Comparison of ENCODE assay signal across 44 mouse cellular contexts in genomic region chr2:69189222-69189621, GRCm38 (mm10). TPM values are rescaled to one million over a fixed set of nuclear protein-coding genes. Genes with fewer than 3 reads are reported as not detected.
"Had no signal": no experiment of that assay in that cellular context is flagged by ENCODE, and none has a peak within 500 bp of the region (broad histone marks: within the 10 kb centered on the region; RNA-seq: fewer than 3 reads in every experiment).

No protein-coding gene starts in this region.

- H3K36me3 ChIP-seq: midbrain, embryonic 15.5 days had no signal

- H3K4me1 ChIP-seq: limb, embryonic 10.5 days; limb, embryonic 12.5 days; limb, embryonic 13.5 days; limb, embryonic 15.5 days; lung, embryonic 15.5 days; midbrain, embryonic 12.5 days; midbrain, embryonic 13.5 days; midbrain, embryonic 15.5 days; neural tube, embryonic 12.5 days had no signal

- DNase-seq: left cerebral cortex, postnatal 4 days; liver; liver, embryonic 13.5 days; liver, postnatal 0 days; lung, adult 18-20 months; lung, adult 2 months; lung, embryonic 14.5 days; lung, postnatal 10 days; lung, postnatal 14 days; lung, postnatal 36 days; lung, postnatal 4 days; midbrain, embryonic 14.5 days had no signal

- H3K4me3 ChIP-seq: left cerebral cortex, adult 2 months; limb, embryonic 10.5 days; limb, embryonic 12.5 days; limb, embryonic 13.5 days; limb, embryonic 15.5 days; liver, embryonic 12.5 days; liver, embryonic 13.5 days; liver, embryonic 15.5 days; lung, embryonic 15.5 days; megakaryocyte, embryonic 14.5 days; midbrain, embryonic 10.5 days; midbrain, embryonic 12.5 days; midbrain, embryonic 13.5 days; midbrain, embryonic 15.5 days; myocyte; neural tube, embryonic 12.5 days had no signal

- H3K9ac ChIP-seq: limb, embryonic 12.5 days; limb, embryonic 13.5 days; limb, embryonic 15.5 days; liver, embryonic 12.5 days; liver, embryonic 13.5 days; liver, embryonic 14.5 days; liver, embryonic 15.5 days; liver, postnatal 0 days; lung, embryonic 14.5 days; lung, embryonic 15.5 days; midbrain, embryonic 12.5 days; midbrain, embryonic 13.5 days; midbrain, embryonic 15.5 days; neural tube, embryonic 12.5 days had no signal

- H3K27me3 ChIP-seq: limb, embryonic 12.5 days; limb, embryonic 13.5 days; limb, embryonic 15.5 days; liver, embryonic 12.5 days; liver, embryonic 13.5 days; liver, embryonic 15.5 days; lung, embryonic 15.5 days; megakaryocyte, embryonic 14.5 days; midbrain, embryonic 12.5 days; midbrain, embryonic 13.5 days; midbrain, embryonic 15.5 days; neural tube, embryonic 12.5 days had no signal

- H3K4me2 ChIP-seq: limb, embryonic 12.5 days; limb, embryonic 13.5 days; limb, embryonic 15.5 days; liver, embryonic 11.5 days; liver, embryonic 12.5 days; liver, embryonic 13.5 days; liver, embryonic 15.5 days; lung, embryonic 14.5 days; lung, embryonic 15.5 days; midbrain, embryonic 12.5 days; midbrain, embryonic 13.5 days; midbrain, embryonic 15.5 days; neural tube, embryonic 12.5 days had no signal

- H3K9me3 ChIP-seq: limb, embryonic 10.5 days; limb, embryonic 12.5 days; limb, embryonic 13.5 days; limb, embryonic 15.5 days; liver, embryonic 12.5 days; liver, embryonic 13.5 days; liver, embryonic 15.5 days; lung, embryonic 15.5 days; megakaryocyte, embryonic 14.5 days; midbrain, embryonic 10.5 days; midbrain, embryonic 12.5 days; midbrain, embryonic 13.5 days; midbrain, embryonic 15.5 days; neural tube, embryonic 12.5 days had no signal

- H3K27ac ChIP-seq: left cerebral cortex, adult 2 months; limb, embryonic 10.5 days; limb, embryonic 12.5 days; limb, embryonic 13.5 days; limb, embryonic 15.5 days; liver, embryonic 12.5 days; liver, embryonic 13.5 days; liver, embryonic 14.5 days; liver, embryonic 15.5 days; lung, embryonic 15.5 days; macrophage; midbrain, embryonic 10.5 days; midbrain, embryonic 12.5 days; midbrain, embryonic 13.5 days; midbrain, embryonic 15.5 days; neural tube, embryonic 12.5 days had no signal

- ATAC-seq: liver, embryonic 12.5 days; liver, postnatal 0 days; lung, postnatal 0 days; midbrain, embryonic 13.5 days; midbrain, embryonic 15.5 days had no signal

RNA-seq across cellular contexts. Expression of gene G6pc2, which starts 21.7 kb away (rescaled TPM):
- total RNA-seq: left cerebral cortex, adult 2 months; left cerebral cortex, adult 8-10 months; left cerebral cortex, postnatal 10 days; left cerebral cortex, postnatal 14 days; left cerebral cortex, postnatal 25 days; left cerebral cortex, postnatal 36 days; left cerebral cortex, postnatal 4 days; liver, adult 2 months; megakaryocyte progenitor cell, adult 5-6 weeks; megakaryocyte, adult 5-6 weeks; midbrain, postnatal 0 days; monocyte, adult 5-6 weeks had no signal
- polyA plus RNA-seq: limb, embryonic 12.5 days; limb, embryonic 13.5 days; limb, embryonic 15.5 days; liver, adult 2 months; liver, embryonic 11.5 days; liver, embryonic 12.5 days; liver, embryonic 13.5 days; liver, embryonic 14.5 days; liver, embryonic 15.5 days; liver, embryonic 16.5 days; liver, postnatal 0 days; lung, adult 2 months; lung, embryonic 14.5 days; lung, embryonic 15.5 days; lung, embryonic 16.5 days; lung, postnatal 0 days; macrophage; midbrain, embryonic 10.5 days; midbrain, embryonic 13.5 days; midbrain, embryonic 15.5 days; myocyte; neural tube, embryonic 11.5 days had no signal
